Comparison of ENCODE assay signal across 27 mouse cellular contexts in the genomic region with DNA sequence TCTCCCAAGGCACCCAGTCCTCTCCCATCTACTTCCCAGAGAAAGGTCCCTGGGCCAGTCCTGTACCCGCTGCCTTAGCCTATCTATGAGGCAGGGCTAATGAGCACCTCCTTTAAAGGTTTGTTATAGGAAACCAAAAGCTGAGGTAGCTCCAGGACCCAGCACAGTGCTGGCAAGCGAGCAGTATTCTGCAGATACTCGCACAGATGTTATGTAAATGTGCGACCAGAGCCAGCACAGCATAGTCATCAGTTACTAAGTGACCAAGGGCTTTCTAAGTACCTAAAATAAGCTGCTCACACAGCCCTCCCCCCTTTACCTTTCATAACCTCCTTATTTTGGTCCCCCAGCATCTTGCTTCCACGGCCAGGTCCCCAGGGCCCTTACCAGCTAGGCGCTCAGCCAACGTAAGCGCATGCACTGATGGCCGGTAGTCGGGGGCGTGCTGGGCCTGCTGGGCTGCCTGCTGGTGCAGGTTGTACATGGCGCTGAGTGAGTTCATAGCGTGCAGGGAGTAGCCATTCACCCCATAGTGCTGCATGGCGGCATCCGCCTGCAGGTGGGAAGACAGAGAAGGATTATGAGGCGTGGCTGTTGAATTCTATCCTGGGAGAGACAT. TPM values are rescaled to one million over a fixed set of nuclear protein-coding genes. Genes with fewer than 3 reads are reported as not detected.
"Had no signal": no experiment of that assay in that cellular context is flagged by ENCODE, and none has a peak within 500 bp of the region (broad histone marks: within the 10 kb centered on the region; RNA-seq: fewer than 3 reads in every experiment).

No protein-coding gene starts in this region.

- H3K27ac ChIP-seq: layer of hippocampus, adult 2 months; limb, embryonic 12.5 days; limb, embryonic 15.5 days; liver, embryonic 14.5 days; macrophage; midbrain, embryonic 12.5 days; midbrain, embryonic 15.5 days; neural tube, embryonic 13.5 days had no signal

- DNase-seq: kidney, postnatal 10 days; kidney, postnatal 4 days; layer of hippocampus, adult 9-11 months; liver, postnatal 0 days; lung, embryonic 14.5 days; thymus, adult 18-20 months; thymus, postnatal 36 days had no signal

- H3K36me3 ChIP-seq: limb, embryonic 12.5 days; limb, embryonic 15.5 days; midbrain, embryonic 15.5 days; neural tube, embryonic 13.5 days had no signal

- H3K4me3 ChIP-seq: layer of hippocampus, adult 2 months; limb, embryonic 12.5 days; limb, embryonic 15.5 days; midbrain, embryonic 12.5 days; midbrain, embryonic 15.5 days; neural tube, embryonic 13.5 days had no signal

- ATAC-seq: liver, postnatal 0 days; lung, postnatal 0 days; midbrain, embryonic 15.5 days had no signal

- H3K4me2 ChIP-seq: limb, embryonic 12.5 days; limb, embryonic 15.5 days; liver, embryonic 11.5 days; lung, embryonic 14.5 days; midbrain, embryonic 12.5 days; midbrain, embryonic 15.5 days; neural tube, embryonic 13.5 days had no signal

- H3K4me1 ChIP-seq: limb, embryonic 12.5 days; limb, embryonic 15.5 days; midbrain, embryonic 12.5 days; midbrain, embryonic 15.5 days; neural tube, embryonic 13.5 days had no signal

- H3K9me3 ChIP-seq: limb, embryonic 12.5 days; limb, embryonic 15.5 days; midbrain, embryonic 12.5 days; midbrain, embryonic 15.5 days; neural tube, embryonic 13.5 days had no signal

- H3K9ac ChIP-seq: limb, embryonic 12.5 days; limb, embryonic 15.5 days; liver, embryonic 14.5 days; liver, postnatal 0 days; lung, embryonic 14.5 days; midbrain, embryonic 12.5 days; midbrain, embryonic 15.5 days; neural tube, embryonic 13.5 days had no signal

RNA-seq across cellular contexts. Expression of a gene that starts 16.4 kb away (rescaled TPM):
- total RNA-seq: layer of hippocampus, adult 2 months; left cerebral cortex, adult 18-20 months; left cerebral cortex, postnatal 36 days; megakaryocyte, adult 5-6 weeks; neutrophil, adult 5-6 weeks had no signal
- polyA plus RNA-seq: kidney, embryonic 14.5 days; liver, embryonic 11.5 days; liver, embryonic 14.5 days; liver, postnatal 0 days; lung, embryonic 14.5 days; lung, postnatal 0 days; macrophage; small intestine, adult 2 months; spleen, adult 2 months; stomach, embryonic 16.5 days; urinary bladder, adult 2 months had no signal

RNA-seq across cellular contexts. Expression of a gene that starts 32.9 kb away (rescaled TPM):
- total RNA-seq: layer of hippocampus, adult 2 months; megakaryocyte, adult 5-6 weeks; neutrophil, adult 5-6 weeks had no signal
- polyA plus RNA-seq: kidney, embryonic 14.5 days; limb, embryonic 15.5 days; liver, embryonic 11.5 days; liver, embryonic 14.5 days; liver, postnatal 0 days; lung, embryonic 14.5 days; lung, postnatal 0 days; macrophage; small intestine, adult 2 months; spleen, adult 2 months; stomach, embryonic 16.5 days; testis, adult 2 months; urinary bladder, adult 2 months had no signal

RNA-seq across cellular contexts. Expression of a gene that starts 39.2 kb away (rescaled TPM):
- total RNA-seq: megakaryocyte, adult 5-6 weeks; neutrophil, adult 5-6 weeks had no signal
- polyA plus RNA-seq: kidney, embryonic 14.5 days; limb, embryonic 12.5 days; limb, embryonic 15.5 days; liver, embryonic 11.5 days; liver, postnatal 0 days; lung, embryonic 14.5 days; lung, postnatal 0 days; macrophage; midbrain, embryonic 12.5 days; midbrain, embryonic 15.5 days; small intestine, adult 2 months; spleen, adult 2 months; stomach, embryonic 16.5 days; urinary bladder, adult 2 months had no signal
